Mouse (Mus musculus) frontal cortex, postnatal 25 days (tissue): ENCODE measurements at regions not wholly inside any gene's neighbourhood (a gene's known extent, or its start where the extent isn't known, plus 50 kb on each side); places are given as distances from the start of the nearest gene placed in this dataset.
"Not testable (repeated sequence)": the region's sequence is repeated elsewhere in the genome, so short reads cannot be mapped to it uniquely, and the experiment has no call there.

ENCODE experiments used
- DNase-seq, 2 experiments: peaks; one replicate each; pipeline ENCODE4 v3.0.0; 2022; ENCODE audit warnings: low spot score in 2 of 2

DNA sequence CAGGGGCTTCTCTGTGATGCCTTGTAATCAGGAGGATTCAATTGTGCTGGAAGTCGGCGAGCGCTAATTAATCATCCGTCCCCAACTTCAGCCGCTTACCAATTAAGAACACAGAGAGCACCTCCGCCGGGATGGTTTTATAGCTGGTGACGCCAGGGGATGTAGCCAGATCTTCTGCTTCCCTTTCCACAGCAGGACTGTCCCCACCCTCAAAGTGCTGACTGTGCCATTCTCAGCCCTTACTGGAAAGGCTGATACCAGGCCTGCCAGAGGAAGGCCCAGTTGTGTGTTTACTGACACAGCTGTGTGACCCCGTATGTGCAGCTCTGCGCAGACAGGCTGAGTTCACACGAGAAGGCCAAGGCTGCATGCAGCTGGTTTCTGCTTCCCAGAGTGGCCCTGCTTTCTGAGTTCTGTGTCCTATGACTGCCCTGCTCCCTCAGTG is 59.9 kb upstream of the Bend4 start:
- no peak for DNase-seq

DNA sequence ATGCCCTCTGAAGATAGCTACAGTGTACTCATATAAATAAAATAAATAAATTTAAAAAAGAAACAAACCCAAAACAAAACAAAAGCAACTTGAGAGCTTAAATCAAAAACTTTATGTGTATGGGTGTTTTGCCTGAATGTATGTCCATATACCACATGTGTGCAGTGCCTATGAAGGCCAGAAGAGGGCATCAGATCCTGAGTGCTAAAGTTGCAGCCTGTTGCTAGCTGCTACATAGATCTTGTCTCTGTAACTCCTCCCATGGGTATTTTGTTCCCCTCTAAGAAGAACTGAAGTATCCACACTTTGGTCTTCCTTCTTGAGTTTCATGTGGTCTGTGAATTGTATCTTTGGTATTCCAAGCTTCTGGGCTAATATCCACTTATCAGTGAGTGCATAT is 62.6 kb upstream of the Bend4 start:
- DNase-seq, result not testable (repeated sequence)

- DNase-seq, result no peak
Observed at GRCm38 (mm10) chr5:67492893-67493302, 64.8 kb upstream of the Bend4 start.

DNA sequence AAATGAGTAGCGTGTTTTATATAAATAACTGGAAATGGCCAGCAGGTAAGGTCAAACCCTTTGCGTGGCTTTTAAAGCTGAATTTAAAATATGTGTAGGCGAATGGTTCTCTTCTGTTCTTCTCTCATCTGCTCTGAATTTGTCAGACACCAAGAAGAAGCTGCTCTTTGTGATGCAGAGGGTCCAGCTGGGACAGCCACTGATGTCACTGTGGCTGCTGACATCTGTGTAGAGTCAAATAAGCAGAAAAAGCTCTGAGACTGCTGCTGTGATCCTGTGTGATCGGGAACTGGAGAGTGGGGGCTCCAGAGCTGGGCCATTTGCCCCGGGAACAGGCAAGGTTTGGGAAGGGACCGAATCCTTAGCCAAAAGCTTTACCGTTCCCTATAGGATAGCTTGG is 68.6 kb upstream of the Bend4 start:
- DNase-seq, result no peak

DNA sequence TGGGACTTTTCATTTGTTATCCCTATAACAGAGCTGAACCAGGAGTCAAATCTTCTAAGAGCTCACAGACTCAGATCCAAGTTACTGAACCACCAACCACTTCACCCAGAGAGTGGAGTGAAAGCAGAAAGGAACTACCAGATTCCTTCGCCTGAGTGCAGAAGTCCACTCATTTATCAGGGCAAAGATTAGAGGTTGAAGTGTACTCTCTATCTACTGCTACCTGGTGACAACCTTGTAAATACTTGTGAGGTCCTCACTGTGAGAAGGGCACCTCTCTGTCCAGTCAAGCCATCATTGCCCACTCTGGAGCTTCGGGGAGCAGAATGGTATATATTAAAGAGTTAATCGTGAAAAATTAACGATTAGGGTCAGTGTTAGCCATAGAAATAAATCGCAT is 87.4 kb upstream of the Shisa3 start:
- no peak for DNase-seq

GRCm38 (mm10) chr5:67521423-67521912 is 86.2 kb upstream of the Shisa3 start:
- no peak for DNase-seq

GRCm38 (mm10) chr5:67530149-67530548 is 77.5 kb upstream of the Shisa3 start:
- no peak for DNase-seq

GRCm38 (mm10) chr5:67530957-67531356 is 76.7 kb upstream of the Shisa3 start:
- DNase-seq, result peak in 1 of 2 experiments; percentile 8

DNA sequence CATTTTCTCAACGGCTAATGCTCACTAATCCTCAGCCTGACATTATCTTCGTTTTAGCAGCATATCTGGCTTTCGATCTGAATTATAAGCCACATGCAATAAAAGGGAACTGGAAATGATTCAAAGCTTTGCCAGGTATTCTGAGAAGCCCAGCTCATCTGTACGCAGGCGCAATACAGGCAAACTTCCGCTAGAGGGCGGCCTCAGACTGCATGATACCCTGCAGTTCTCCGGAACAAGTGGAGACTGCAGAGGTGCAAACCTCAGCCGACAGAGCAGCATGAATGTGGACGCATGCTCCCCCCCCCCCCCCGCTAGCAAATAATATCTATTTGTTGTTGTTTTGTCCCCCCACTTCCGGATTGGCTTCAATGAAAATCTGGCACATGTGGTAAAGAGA is 75.3 kb upstream of the Shisa3 start:
- DNase-seq, result peak; percentile 59 to 77

DNA sequence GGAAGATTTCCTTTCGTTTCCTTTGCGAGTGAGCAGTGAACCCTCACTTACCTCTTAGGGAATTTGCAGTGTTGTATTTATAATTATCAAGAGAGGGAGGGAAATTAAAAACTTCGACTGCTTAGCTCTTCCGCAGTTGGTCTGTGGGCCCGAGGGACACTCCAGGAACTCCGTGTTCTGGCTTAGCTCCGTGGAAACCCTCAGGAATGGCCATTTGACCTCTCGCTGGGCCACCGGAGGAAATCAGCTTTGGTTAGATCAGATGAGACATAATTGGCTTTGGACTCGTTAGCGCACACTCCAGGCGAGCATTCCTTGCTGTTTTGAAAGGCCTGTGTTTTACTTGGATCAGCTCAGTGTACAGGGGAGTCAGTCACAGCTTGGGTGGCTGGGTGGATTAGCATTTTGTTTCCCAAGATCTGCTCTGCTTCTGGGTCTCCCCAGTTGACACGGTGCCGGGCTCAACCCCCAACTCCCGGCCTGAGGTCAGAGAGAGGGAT is 74.9 kb upstream of the Shisa3 start:
- DNase-seq, result no peak

GRCm38 (mm10) chr5:67534056-67534455 is 73.6 kb upstream of the Shisa3 start:
- no peak for DNase-seq

DNA sequence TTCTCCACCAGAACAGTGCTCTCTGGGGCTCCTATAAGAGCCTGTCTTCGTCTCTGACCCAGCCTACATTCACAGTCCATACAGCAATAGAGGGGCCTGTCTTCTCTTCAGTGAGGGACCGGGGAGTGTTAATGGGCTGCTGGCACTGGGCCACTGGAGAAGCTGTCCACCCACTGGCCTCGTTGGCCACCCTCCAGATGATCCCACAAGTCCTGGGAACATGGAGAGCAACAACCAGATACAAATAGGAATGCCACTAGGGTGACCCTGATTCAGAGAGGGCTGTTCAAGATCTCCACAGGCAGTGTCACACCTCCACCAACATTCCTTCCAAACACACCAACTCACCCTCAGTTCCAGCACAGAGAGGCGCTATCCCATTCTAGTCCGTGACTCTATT is 69.7 kb upstream of the Shisa3 start:
- DNase-seq, result no peak

- no peak for DNase-seq
Observed at GRCm38 (mm10) chr5:67539591-67540238, 68.0 kb upstream of the Shisa3 start.

GRCm38 (mm10) chr5:67541867-67542266 is 65.8 kb upstream of the Shisa3 start:
- DNase-seq, result no peak

- no peak for DNase-seq
Observed at GRCm38 (mm10) chr5:67544028-67544589, 63.6 kb upstream of the Shisa3 start.

GRCm38 (mm10) chr5:67550257-67550656 is 57.4 kb upstream of the Shisa3 start:
- no peak for DNase-seq

- DNase-seq, result no peak
Observed at GRCm38 (mm10) chr5:67551668-67552390, 55.9 kb upstream of the Shisa3 start.

DNA sequence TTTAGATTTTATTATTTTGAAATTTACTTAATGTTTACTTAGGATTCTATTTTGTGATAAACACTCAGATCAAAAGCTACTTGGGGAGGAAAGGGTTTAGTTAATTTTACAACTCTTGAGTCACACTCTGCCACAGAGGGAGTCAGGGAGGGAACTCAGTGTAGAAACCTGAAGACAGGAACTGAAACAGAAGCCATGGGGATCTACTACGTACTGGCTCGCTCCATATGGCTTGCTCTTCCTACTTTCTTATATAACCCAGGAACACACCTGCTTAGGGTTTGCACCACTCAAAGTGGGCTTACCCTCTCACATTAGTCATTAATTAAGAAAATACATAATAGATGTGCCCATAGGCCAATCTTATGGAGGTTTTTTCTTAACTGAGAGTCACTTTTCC is 54.8 kb upstream of the Shisa3 start:
- DNase-seq, result no peak
